Mouse (Mus musculus) heart, adult 2 months (tissue): ENCODE results near the gene Mob2.

Source experiments
- CTCF ChIP-seq: fragments of 200-600 bp; IDR thresholded peaks from 2 replicates; pipeline ENCODE4 v1.8.1; 2022; ENCODE audit warnings: antibody characterized with exemption, mild to moderate bottlenecking, moderate library complexity
- EP300 ChIP-seq: fragments of 200-500 bp; IDR thresholded peaks from 2 replicates; pipeline ENCODE4 v1.6.1; 2011; ENCODE audit warnings: low read depth, low read length, control low read depth; ENCODE audit not compliant: insufficient read depth
- POLR2A ChIP-seq: fragments of 200-500 bp; IDR thresholded peaks from 2 replicates; pipeline ENCODE4 v1.6.1; 2011; ENCODE audit warnings: mild to moderate bottlenecking, low read depth, low read length, control low read depth; ENCODE audit not compliant: insufficient read depth

DNA sequence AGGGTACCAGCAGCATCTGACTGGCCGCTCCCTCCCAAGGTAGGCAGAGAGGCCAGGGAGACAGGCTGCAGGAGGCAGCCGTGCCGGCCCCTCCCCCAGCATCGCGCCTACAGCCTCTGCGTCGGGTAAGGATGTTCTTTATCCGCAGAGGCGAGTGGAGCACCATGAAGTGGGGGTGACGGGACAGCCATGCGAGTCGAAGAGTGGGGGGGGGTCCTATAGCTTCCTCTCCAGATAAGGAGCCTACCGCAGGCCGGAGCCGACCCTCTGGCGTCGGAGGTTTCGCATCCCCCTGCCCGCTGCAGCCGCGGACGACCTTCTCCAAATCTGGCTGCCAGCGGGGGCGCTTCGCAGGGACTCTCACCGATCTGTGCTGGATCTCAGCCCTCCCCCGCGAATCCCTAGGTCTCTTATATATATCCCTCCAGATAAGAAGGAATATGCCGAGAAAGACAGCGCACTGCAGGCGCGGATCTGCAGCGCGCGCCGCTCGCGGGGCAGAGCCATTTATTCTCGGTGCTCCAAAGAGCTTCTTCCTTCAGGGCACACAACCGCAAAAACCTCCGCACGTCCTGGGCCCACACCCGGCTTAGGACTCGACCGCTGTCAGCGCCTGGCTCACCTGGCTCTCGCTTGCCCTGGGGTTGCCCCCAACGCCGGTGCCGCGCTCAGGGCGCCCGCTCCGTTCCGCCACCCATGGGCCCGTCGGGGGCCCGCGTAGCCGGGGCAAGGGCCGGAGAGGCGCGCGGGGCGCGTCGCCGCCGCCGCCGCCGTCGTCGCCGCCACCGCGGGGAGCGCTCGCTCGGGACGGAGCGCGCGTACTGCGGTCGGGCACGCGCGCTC, 33.7 kb upstream of the Mob2 start:
- TF ChIP-seq CTCF (no peak), POLR2A (no peak), EP300 (no peak)
